Comparison of ENCODE assay signal across 9 mouse cellular contexts in genomic region chr5:109844753-109845186, GRCm38 (mm10).
DNase-seq lines count a peak whose midpoint lies in the region; ATAC-seq lines count a peak whose summit lies in the region.
"Had no signal": no experiment of that assay in that cellular context is flagged by ENCODE, and none has a peak within 500 bp of the region (broad histone marks: within the 10 kb centered on the region; RNA-seq: fewer than 3 reads in every experiment).

No protein-coding gene starts in this region.

- H3K27ac ChIP-seq in embryonic facial prominence, embryonic 14.5 days (replicated peaks; ENCODE audit: low read depth, low read length): no peak overlapping the region

- H3K4me2 ChIP-seq in embryonic facial prominence, embryonic 14.5 days (ENCODE audit: low read depth, low read length): peak overlapping the region; percentile 48

- peak; percentile 26 for DNase-seq in layer of hippocampus, adult 11-12 months (ENCODE audit: low spot score)
- no peak for DNase-seq in layer of hippocampus, adult 8-10 months (ENCODE audit: low spot score in 2 of 2)
- peak; percentile 69 for DNase-seq in embryonic facial prominence, embryonic 14.5 days (ENCODE audit: low spot score)
- DNase-seq in heart, postnatal 10 days: peak; percentile 24 to 26
- peak; percentile 31 to 58 for DNase-seq in kidney, postnatal 36 days
- DNase-seq in spleen, adult 18-20 months: peak; percentile 39 to 61
- DNase-seq in left cerebral cortex, adult 18-20 months (ENCODE audit: low spot score in 2 of 2): no peak

- no peaks in the 10 kb centered on the region for H3K27me3 ChIP-seq in embryonic facial prominence, embryonic 14.5 days (replicated peaks; ENCODE audit: control insufficient read depth, insufficient read depth, low read length)
- H3K27me3 ChIP-seq: Patski had no signal

- intact Hi-C loops in heart, postnatal 10 days (cut with DNase I): no loop called here

- peak; percentile 81 for ATAC-seq in embryonic facial prominence, embryonic 14.5 days (ENCODE audit: low read depth)
- peak; percentile 98 for ATAC-seq in megakaryocyte progenitor cell, adult 5-6 weeks (replicated peaks; ENCODE audit: poor library complexity)

- H3K4me1 ChIP-seq in embryonic facial prominence, embryonic 14.5 days (ENCODE audit: control insufficient read depth, insufficient read depth, low read length): no peaks in the 10 kb centered on the region

- 18% methylated on average over 15 of the region's 15 CpGs for WGBS in embryonic facial prominence, embryonic 14.5 days

- no peaks in the 10 kb centered on the region for H3K9me3 ChIP-seq in embryonic facial prominence, embryonic 14.5 days (ENCODE audit: control insufficient read depth, low read length)

- H3K9ac ChIP-seq in embryonic facial prominence, embryonic 14.5 days (ENCODE audit: low read depth, low read length): peak overlapping the region; percentile 55; the same call in 1 of the 2 replicates

- no peaks in the 10 kb centered on the region for H3K36me3 ChIP-seq in embryonic facial prominence, embryonic 14.5 days (ENCODE audit: control insufficient read depth, insufficient read depth, low read length)

- peak overlapping the region; percentile 37 for H3K4me3 ChIP-seq in embryonic facial prominence, embryonic 14.5 days (ENCODE audit: low read depth, low read length)

Comparison
In these comparisons a context has a peak if more than half of its experiments do, and no peak if none do; other contexts are left out.
1. DNase-seq: peak in layer of hippocampus, adult 11-12 months (single experiment), embryonic facial prominence, embryonic 14.5 days (single experiment), heart, postnatal 10 days (2 of 2), kidney, postnatal 36 days (2 of 2) and spleen, adult 18-20 months (2 of 2); none in layer of hippocampus, adult 8-10 months (0 of 2) and left cerebral cortex, adult 18-20 months (0 of 2).